Mouse (Mus musculus) midbrain, embryonic 11.5 days (tissue): ENCODE measurements at regions not wholly inside any gene's neighbourhood (a gene's known extent, or its start where the extent isn't known, plus 50 kb on each side); places are given as distances from the start of the nearest gene placed in this dataset.

Experiments
- ATAC-seq: fragments of 200-750 bp; cut with Nextera tagmentation; 2 replicates; pipeline ENCODE4 v1.8.0; 2017; ENCODE audit warnings: moderate TSS enrichment, moderate library complexity; ENCODE audit not compliant: low FRiP score
- DNase-seq: peaks from one replicate; pipeline ENCODE4 v3.0.0; 2015; ENCODE audit warnings: low spot score; ENCODE audit errors: missing footprints
- H3K27ac ChIP-seq: fragments of 300-500 bp; sonication (generic); 2 replicates; pipeline ENCODE4 v1.5.1; 2014; ENCODE audit warnings: low read depth, low read length
- H3K27me3 ChIP-seq: fragments of 300-500 bp; sonication (generic); 2 replicates; pipeline ENCODE4 v1.6.1; 2014; ENCODE audit warnings: mild to moderate bottlenecking, low read length, moderate library complexity, mixed read lengths; ENCODE audit not compliant: control insufficient read depth, insufficient read depth
- H3K36me3 ChIP-seq: fragments of 300-500 bp; sonication (generic); 2 replicates; pipeline ENCODE4 v1.6.1; 2014; ENCODE audit warnings: mild to moderate bottlenecking, low read length, moderate library complexity, mixed read lengths; ENCODE audit not compliant: control insufficient read depth, insufficient read depth
- H3K4me1 ChIP-seq: fragments of 300-500 bp; sonication (generic); 2 replicates; pipeline ENCODE4 v1.6.1; 2014; ENCODE audit warnings: low read length; ENCODE audit not compliant: control insufficient read depth, insufficient read depth
- H3K4me2 ChIP-seq: fragments of 300-500 bp; sonication (generic); 2 replicates; pipeline ENCODE4 v1.6.1; 2014; ENCODE audit warnings: mild to moderate bottlenecking, moderate library complexity
- H3K4me3 ChIP-seq: fragments of 300-500 bp; sonication (generic); 2 replicates; pipeline ENCODE4 v1.5.1; 2014; ENCODE audit warnings: low read depth, low read length
- H3K9ac ChIP-seq: fragments of 300-500 bp; sonication (generic); 2 replicates; pipeline ENCODE4 v1.6.1; 2014; ENCODE audit warnings: low read length
- H3K9me3 ChIP-seq: fragments of 300-500 bp; sonication (generic); 2 replicates; pipeline ENCODE4 v1.6.1; 2016; ENCODE audit warnings: low read length; ENCODE audit not compliant: control insufficient read depth
- WGBS: fragments of 180-500 bp; shearing (Covaris S2); extraction: QIAGEN DNeasy Blood & Tissue Kit; methylation state at CpG from one replicate; pipeline ENCODE4 v1.1.7; 2014; 5-methylcytosine and 5-hydroxymethylcytosine counted together

DNA sequence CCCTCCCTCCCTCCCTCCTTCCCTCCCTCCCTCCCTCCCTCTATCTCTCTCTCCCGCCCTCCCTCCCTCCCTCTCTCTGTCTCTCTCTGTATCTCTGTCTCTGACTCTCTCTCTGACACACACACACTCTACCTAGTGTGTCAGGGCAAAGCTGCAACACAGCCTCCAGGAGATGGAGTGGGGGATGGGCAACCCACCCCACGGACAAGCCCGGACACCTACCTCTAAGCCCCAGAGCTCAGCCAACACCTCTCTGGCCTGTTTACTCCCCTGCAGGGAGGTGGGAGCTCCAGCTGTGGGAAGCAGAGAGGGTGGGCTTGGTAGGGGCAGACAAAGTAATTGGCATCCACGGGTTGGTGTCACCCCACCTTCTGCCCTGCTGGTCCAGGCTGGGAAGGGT, 109.7 kb upstream of the Lhx1 start:
- H3K4me1 ChIP-seq = peaks cover 3% of the 10 kb centered on the region; the same call in 1 of the 2 replicates
- H3K9me3 ChIP-seq = no peaks in the 10 kb centered on the region
- ATAC-seq (no peak), DNase-seq (no peak)
- peaks cover 5% of the 10 kb centered on the region; the same call in 1 of the 2 replicates for H3K27me3 ChIP-seq
- H3K36me3 ChIP-seq = no peaks in the 10 kb centered on the region
- H3K9ac ChIP-seq = no peak overlapping the region
- H3K27ac ChIP-seq = no peak overlapping the region
- WGBS = 35% methylated on average over 3 of the region's 4 CpGs
- no peak overlapping the region for H3K4me2 ChIP-seq
- H3K4me3 ChIP-seq = no peak overlapping the region

DNA sequence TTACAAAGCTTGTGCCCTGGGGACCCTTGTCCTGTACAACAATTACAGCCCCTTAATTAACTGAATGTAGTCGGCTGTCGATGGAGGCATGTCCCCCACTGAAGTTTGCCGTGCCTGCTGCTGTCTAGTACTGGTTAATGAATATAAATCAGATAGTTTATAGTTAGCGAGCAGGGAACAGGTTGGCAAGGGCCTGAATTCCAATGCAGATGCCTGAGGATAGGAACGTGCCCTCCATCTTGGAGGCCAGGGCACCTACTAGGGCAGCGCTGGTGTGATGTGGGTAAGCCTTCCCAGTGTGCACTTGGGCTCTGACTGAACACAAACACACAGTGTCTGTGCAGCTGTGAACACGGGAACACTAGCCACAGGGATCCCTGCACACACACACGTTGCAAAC, 108.0 kb upstream of the Lhx1 start:
- no peaks in the 10 kb centered on the region for H3K36me3 ChIP-seq
- H3K9me3 ChIP-seq = no peaks in the 10 kb centered on the region
- no peak overlapping the region for H3K27ac ChIP-seq
- H3K9ac ChIP-seq = no peak overlapping the region
- DNase-seq (no peak), ATAC-seq (no peak)
- H3K4me3 ChIP-seq = no peak overlapping the region
- peaks cover 2% of the 10 kb centered on the region; the same call in 1 of the 2 replicates for H3K4me1 ChIP-seq
- H3K27me3 ChIP-seq = 0 out of 2 replicates have a peak, but pooled peaks cover 3% of the 10 kb centered on the region
- WGBS = 72% methylated on average over 8 of the region's 8 CpGs
- H3K4me2 ChIP-seq = no peak overlapping the region

DNA sequence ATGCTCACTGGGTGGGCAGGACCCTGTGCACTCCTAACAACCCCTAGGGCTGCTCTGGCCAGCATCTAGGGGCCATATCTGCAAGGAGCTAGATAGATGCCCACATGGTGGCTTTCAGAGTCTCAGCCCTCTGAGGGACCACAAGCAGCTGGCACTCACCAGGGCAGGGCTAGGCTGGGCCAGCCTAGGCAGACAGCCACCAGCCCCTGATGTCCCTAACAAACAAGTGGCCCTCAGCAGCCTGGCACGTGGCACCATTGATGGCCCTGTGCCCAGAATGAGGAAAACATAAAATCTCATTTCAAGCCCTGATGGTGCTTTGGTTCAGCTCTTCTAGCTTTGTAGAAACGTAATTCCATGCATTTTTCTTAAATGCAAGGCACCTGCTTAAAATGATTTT, 102.8 kb upstream of the Lhx1 start:
- H3K27me3 ChIP-seq = no peaks in the 10 kb centered on the region
- no peak overlapping the region for H3K4me3 ChIP-seq
- H3K9ac ChIP-seq = no peak overlapping the region
- no peak overlapping the region for H3K27ac ChIP-seq
- H3K4me2 ChIP-seq = no peak overlapping the region
- H3K36me3 ChIP-seq = no peaks in the 10 kb centered on the region
- ATAC-seq (no peak), DNase-seq (no peak)
- no peaks in the 10 kb centered on the region for H3K9me3 ChIP-seq
- H3K4me1 ChIP-seq = no peaks in the 10 kb centered on the region
- 81% methylated on average over 2 of the region's 2 CpGs for WGBS

DNA sequence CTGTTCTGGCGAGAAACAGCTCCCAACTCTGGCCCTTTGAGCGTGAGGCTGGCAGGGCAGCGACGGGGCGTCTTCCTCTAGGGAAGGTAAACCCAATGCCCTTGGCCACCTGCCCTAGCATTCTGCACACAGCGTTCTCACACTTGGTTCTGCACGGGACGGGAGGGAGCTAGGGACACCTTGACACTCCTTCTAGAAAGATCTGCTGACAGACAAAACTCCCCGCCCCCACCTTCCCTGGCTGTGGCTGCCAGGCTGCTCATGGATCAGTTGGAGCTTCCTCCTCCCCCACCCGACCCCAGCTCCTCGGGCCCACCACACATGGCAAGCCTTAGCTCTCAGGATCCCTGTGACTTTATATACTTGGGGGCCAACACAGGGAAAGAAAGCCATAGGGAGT, 102.3 kb upstream of the Lhx1 start:
- Histone ChIP-seq H3K36me3 (no peaks in the 10 kb centered on the region), H3K9ac (no peak overlapping the region), H3K27me3 (no peaks in the 10 kb centered on the region), H3K4me2 (no peak overlapping the region), H3K4me1 (no peaks in the 10 kb centered on the region), H3K9me3 (no peaks in the 10 kb centered on the region), H3K27ac (no peak overlapping the region), H3K4me3 (no peak overlapping the region)
- WGBS = 77% methylated on average over 11 of the region's 11 CpGs
- DNase-seq (no peak), ATAC-seq (no peak)

DNA sequence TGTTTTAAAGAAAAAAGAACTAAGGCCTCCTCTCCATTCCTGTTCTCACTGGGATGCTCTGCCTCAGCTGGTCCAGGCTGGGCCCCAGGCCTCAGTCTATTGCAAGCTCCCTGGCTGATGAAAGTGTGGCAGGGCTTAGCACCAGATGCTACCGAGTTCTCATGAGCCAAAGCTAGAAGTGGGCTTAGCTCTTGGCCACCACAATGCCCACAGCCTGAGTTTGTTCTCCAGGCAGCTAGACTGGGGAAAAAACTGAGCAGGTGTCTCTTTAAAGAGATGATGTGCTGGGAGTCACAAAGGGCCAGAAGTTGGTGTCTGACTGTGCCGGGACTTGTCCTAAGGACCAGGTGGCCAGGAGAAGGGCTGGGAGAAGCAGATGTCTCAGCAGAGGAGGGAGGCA, 101.9 kb upstream of the Lhx1 start:
- H3K27me3 ChIP-seq = no peaks in the 10 kb centered on the region

DNA sequence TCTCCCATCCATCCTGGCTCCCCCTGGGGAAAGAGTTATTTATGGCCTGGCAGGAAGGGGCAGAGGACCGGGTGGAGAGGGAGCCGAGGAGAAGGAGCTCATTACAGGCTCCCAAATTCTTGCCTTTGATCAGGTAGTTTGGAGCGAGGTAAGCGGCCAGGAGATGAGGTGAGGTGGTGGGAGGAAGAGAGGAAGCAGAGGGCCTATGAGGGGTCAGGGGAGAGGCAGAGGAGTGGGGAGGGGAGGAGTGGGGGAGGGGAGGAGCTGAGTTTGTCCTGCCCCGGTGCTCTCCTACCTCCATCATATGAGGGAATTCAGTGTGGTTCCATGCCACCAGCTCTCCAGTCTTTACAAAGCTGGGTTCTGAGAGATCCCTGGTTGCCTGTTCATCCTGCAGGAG, 98.8 kb upstream of the Lhx1 start:
- ATAC-seq (no peak), DNase-seq (no peak)
- H3K4me2 ChIP-seq = no peak overlapping the region
- H3K4me3 ChIP-seq = no peak overlapping the region
- WGBS = 46% methylated on average over 5 of the region's 5 CpGs
- no peak overlapping the region for H3K9ac ChIP-seq
- H3K9me3 ChIP-seq = no peaks in the 10 kb centered on the region
- H3K27ac ChIP-seq = no peak overlapping the region
- H3K27me3 ChIP-seq = no peaks in the 10 kb centered on the region
- H3K36me3 ChIP-seq = no peaks in the 10 kb centered on the region
- no peaks in the 10 kb centered on the region for H3K4me1 ChIP-seq

More for the DNA sequence above, 101.9 kb upstream of the Lhx1 start:
- H3K9ac ChIP-seq = no peak overlapping the region
- no peak for ATAC-seq
- no peak overlapping the region for H3K4me2 ChIP-seq
- no peaks in the 10 kb centered on the region for H3K4me1 ChIP-seq
- no peak for DNase-seq
- H3K4me3 ChIP-seq = no peak overlapping the region
- H3K36me3 ChIP-seq = no peaks in the 10 kb centered on the region
- no peak overlapping the region for H3K27ac ChIP-seq
- WGBS = 84% methylated on average over 2 of the region's 2 CpGs
- H3K9me3 ChIP-seq = no peaks in the 10 kb centered on the region

DNA sequence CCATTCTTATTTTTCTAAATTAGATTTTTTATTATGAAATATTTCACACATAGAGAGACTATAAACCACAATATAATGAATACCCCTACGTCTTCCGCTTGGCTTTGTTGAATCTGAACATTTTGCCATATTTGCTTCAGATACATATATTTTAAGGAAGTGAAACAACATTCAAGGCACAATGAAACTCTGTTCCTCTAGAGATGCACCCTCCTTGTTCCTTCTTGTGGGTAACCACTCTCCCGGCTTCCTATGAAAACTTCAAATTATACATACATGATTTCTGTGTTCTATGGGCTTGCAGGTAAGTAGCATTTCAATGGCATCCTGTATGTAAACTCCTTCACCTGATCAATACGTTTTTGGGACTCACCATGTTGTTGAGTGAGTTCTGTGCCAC, 94.4 kb upstream of the Lhx1 start:
- Histone ChIP-seq H3K4me3 (no peak overlapping the region), H3K9ac (no peak overlapping the region), H3K4me1 (no peaks in the 10 kb centered on the region), H3K4me2 (no peak overlapping the region), H3K9me3 (no peaks in the 10 kb centered on the region), H3K27ac (no peak overlapping the region), H3K27me3 (no peaks in the 10 kb centered on the region), H3K36me3 (no peaks in the 10 kb centered on the region)
- DNase-seq = no peak
- ATAC-seq = no peak
- WGBS = 95% methylated on average over 4 of the region's 4 CpGs

DNA sequence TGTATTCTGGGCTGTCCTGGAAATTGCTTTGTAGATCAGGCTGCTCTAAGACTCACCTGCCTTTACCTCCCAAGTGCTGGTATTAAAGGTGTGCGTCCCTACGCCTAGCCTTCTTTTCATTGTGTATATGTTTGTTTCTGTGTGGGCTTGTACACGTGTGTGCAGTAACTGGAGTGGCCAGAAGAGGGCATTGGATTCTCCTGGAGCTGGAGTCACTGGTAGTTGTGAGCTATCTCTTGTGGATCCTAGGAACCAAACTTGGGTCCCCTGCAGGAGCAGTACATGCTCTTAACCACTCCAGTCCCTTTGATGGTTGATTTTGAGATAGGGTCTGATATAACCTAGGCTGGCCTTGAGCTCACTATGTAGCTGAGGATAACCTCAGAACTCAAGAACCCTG, 93.2 kb upstream of the Lhx1 start:
- no peak overlapping the region for H3K9ac ChIP-seq
- no peaks in the 10 kb centered on the region for H3K36me3 ChIP-seq
- H3K4me1 ChIP-seq = no peaks in the 10 kb centered on the region
- no peak overlapping the region for H3K4me2 ChIP-seq
- no peak overlapping the region for H3K4me3 ChIP-seq
- no peaks in the 10 kb centered on the region for H3K9me3 ChIP-seq
- no peaks in the 10 kb centered on the region for H3K27me3 ChIP-seq
- no peak for ATAC-seq
- no peak for DNase-seq
- 89% methylated on average over 3 of the region's 3 CpGs for WGBS
- no peak overlapping the region for H3K27ac ChIP-seq

DNA sequence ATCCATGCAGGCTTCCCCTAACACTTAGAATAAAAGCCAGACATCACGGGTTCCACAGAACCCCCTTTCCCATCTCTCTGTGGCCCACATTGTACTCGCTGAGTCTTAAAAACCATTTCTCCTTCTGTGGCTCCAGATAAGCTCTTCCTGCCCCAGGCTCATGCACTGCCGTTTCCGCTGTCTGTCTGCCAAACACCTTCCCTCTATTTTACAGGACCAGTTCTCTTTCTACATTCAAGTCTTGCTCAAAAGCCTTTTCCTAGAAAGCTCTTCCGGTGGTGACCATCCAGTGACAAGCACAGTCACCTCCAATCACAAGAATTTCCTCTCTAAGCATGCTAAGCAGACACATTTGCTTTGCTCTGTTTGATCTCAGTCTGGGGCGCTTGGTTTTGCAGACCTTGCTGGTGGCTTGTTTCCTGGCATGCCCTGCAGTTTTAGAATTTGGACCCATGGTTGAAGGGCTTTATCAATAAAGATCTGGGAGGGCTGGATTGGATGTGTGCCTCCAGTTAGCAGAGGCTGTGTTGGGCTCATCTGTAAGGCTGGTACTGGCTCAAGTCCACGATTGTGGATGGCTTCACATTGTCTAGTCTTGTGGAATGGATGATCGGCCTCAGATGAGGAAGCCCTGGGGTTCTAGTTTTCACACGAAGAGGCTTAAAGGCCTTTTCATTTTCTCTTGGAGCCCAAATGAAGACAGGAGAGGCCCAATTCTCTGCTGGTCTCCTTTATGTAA, 87.8 kb upstream of the Lhx1 start:
- H3K4me3 ChIP-seq = no peak overlapping the region
- ATAC-seq (no peak), DNase-seq (no peak)
- H3K4me1 ChIP-seq = no peaks in the 10 kb centered on the region
- 77% methylated on average over 9 of the region's 9 CpGs for WGBS
- H3K27ac ChIP-seq = no peak overlapping the region
- H3K36me3 ChIP-seq = no peaks in the 10 kb centered on the region
- no peaks in the 10 kb centered on the region for H3K9me3 ChIP-seq
- H3K27me3 ChIP-seq = no peaks in the 10 kb centered on the region
- no peak overlapping the region for H3K4me2 ChIP-seq
- H3K9ac ChIP-seq = no peak overlapping the region

DNA sequence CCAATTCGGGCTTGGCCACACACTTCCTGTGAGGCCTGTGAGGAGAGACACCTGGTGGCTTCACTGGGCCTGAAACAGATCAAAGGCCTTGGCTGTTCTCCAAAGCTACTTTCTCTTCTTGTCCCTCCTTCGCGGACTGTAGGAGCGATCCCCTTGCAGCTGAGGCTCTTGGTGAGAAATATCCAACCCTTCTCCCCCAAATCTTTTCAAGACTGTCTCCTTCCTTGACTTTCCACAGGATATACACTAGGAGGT, 86.2 kb upstream of the Lhx1 start:
- WGBS = 80% methylated on average over 4 of the region's 4 CpGs
- no peak overlapping the region for H3K27ac ChIP-seq
- H3K4me3 ChIP-seq = no peak overlapping the region
- H3K36me3 ChIP-seq = no peaks in the 10 kb centered on the region
- no peaks in the 10 kb centered on the region for H3K27me3 ChIP-seq
- no peak for ATAC-seq
- H3K4me2 ChIP-seq = no peak overlapping the region
- H3K4me1 ChIP-seq = no peaks in the 10 kb centered on the region
- DNase-seq = no peak
- no peaks in the 10 kb centered on the region for H3K9me3 ChIP-seq
- no peak overlapping the region for H3K9ac ChIP-seq
